Mouse (Mus musculus): ENCODE measurements around the gene Gm21958.
"Not testable (repeated sequence)": the region's sequence is repeated elsewhere in the genome, so short reads cannot be mapped to it uniquely, and the experiment has no call there.

The Gm21958 gene

GRCm38 (mm10) chr3:54723741-54724500 lies 9.8 kb upstream of the Gm21958 start:
- no peak for DNase-seq (ENCODE audit: low spot score)

- DNase-seq (ENCODE audit: low spot score), result peak; percentile 7
Observed at GRCm38 (mm10) chr3:54718947-54719346, 4.8 kb upstream of the Gm21958 start.

GRCm38 (mm10) chr3:54717348-54717747 lies 3.2 kb upstream of the Gm21958 start:
- DNase-seq (ENCODE audit: low spot score), result no peak

GRCm38 (mm10) chr3:54715461-54715860 lies 1.3 kb upstream of the Gm21958 start:
- no peak for DNase-seq (ENCODE audit: low spot score)

- no peak for DNase-seq (ENCODE audit: low spot score)
Observed at GRCm38 (mm10) chr3:54708972-54709371, 5.2 kb downstream of the Gm21958 start.

GRCm38 (mm10) chr3:54704106-54704505 lies 10.0 kb downstream of the Gm21958 start:
- not testable (repeated sequence) for DNase-seq (ENCODE audit: low spot score)

- DNase-seq (ENCODE audit: low spot score), result no peak
Observed at GRCm38 (mm10) chr3:54699759-54700301, 14.3 kb downstream of the Gm21958 start.

- no peak for DNase-seq (ENCODE audit: low spot score)
Observed at GRCm38 (mm10) chr3:54693056-54693415, 21.1 kb downstream of the Gm21958 start.

GRCm38 (mm10) chr3:54692202-54693055 lies 21.7 kb downstream of the Gm21958 start, which contains the start of gene Supt20:
Gene Supt20 (plus strand): TSS chr3:54692807.
- peak; percentile 98 for DNase-seq (ENCODE audit: low spot score)

- DNase-seq (ENCODE audit: low spot score), result peak; percentile 45
Observed at GRCm38 (mm10) chr3:54689091-54689490, 25.1 kb downstream of the Gm21958 start.

GRCm38 (mm10) chr3:54687245-54687644 lies 26.9 kb downstream of the Gm21958 start:
- no peak for DNase-seq (ENCODE audit: low spot score)

GRCm38 (mm10) chr3:54685202-54685601 lies 29.0 kb downstream of the Gm21958 start:
- DNase-seq (ENCODE audit: low spot score), result no peak

GRCm38 (mm10) chr3:54681310-54682204 lies 32.6 kb downstream of the Gm21958 start:
- no peak for DNase-seq (ENCODE audit: low spot score)

- no peak for DNase-seq (ENCODE audit: low spot score)
Observed at GRCm38 (mm10) chr3:54676818-54677217, 37.3 kb downstream of the Gm21958 start.

GRCm38 (mm10) chr3:54672557-54673529 lies 41.3 kb downstream of the Gm21958 start:
- peak; percentile 84 for DNase-seq (ENCODE audit: low spot score)

GRCm38 (mm10) chr3:54672111-54672510 lies 42.0 kb downstream of the Gm21958 start:
- DNase-seq (ENCODE audit: low spot score), result no peak

GRCm38 (mm10) chr3:54669559-54669958 lies 44.6 kb downstream of the Gm21958 start:
- DNase-seq (ENCODE audit: low spot score), result no peak

GRCm38 (mm10) chr3:54668722-54669121 lies 45.4 kb downstream of the Gm21958 start:
- no peak for DNase-seq (ENCODE audit: low spot score)

GRCm38 (mm10) chr3:54668141-54668540 lies 46.0 kb downstream of the Gm21958 start:
- DNase-seq (ENCODE audit: low spot score), result no peak
